Mouse (Mus musculus) thymus, adult 2 months (tissue): ENCODE measurements around the gene Pttg1ip. TPM values are rescaled to one million over a fixed set of nuclear protein-coding genes. Genes with fewer than 3 reads are reported as not detected.
A peak's percentile ranks its signal among the peaks of the same experiment; 100 is the strongest.

ENCODE experiments used
- DNase-seq: peaks from one replicate; pipeline ENCODE4 v3.0.0; 2021
- H3K27ac ChIP-seq: fragments of 200-500 bp; 2 replicates; pipeline ENCODE4 v1.5.1; 2012; ENCODE audit warnings: low read length, control low read depth; ENCODE audit not compliant: control insufficient read depth, insufficient read depth
- H3K27me3 ChIP-seq: fragments of 200-500 bp; 2 replicates; pipeline ENCODE4 v1.6.1; 2012; ENCODE audit warnings: mild to moderate bottlenecking, low read length, moderate library complexity, mixed read lengths; ENCODE audit not compliant: control insufficient read depth, insufficient read depth
- H3K36me3 ChIP-seq: fragments of 200-500 bp; 2 replicates; pipeline ENCODE4 v1.6.1; 2012; ENCODE audit warnings: mild to moderate bottlenecking, low read length, moderate library complexity; ENCODE audit not compliant: control insufficient read depth, insufficient read depth
- H3K4me1 ChIP-seq: fragments of 200-500 bp; replicated peaks from 2 replicates; pipeline ENCODE4 v1.6.1; 2012; ENCODE audit warnings: low read length; ENCODE audit not compliant: control insufficient read depth, insufficient read depth
- H3K4me3 ChIP-seq: fragments of 200-500 bp; 2 replicates; pipeline ENCODE4 v1.5.1; 2012; ENCODE audit warnings: mild to moderate bottlenecking, low read length, control low read depth, moderate library complexity; ENCODE audit not compliant: control insufficient read depth, insufficient read depth
- CTCF ChIP-seq: fragments of 200-500 bp; IDR thresholded peaks from 2 replicates; pipeline ENCODE4 v1.5.1; 2012; ENCODE audit warnings: mild to moderate bottlenecking, control low read depth, low read length, moderate library complexity, borderline replicate concordance; ENCODE audit not compliant: control insufficient read depth, poor library complexity, insufficient read depth; ENCODE audit errors: extremely low read depth
- POLR2A ChIP-seq: fragments of 200-500 bp; IDR thresholded peaks from 2 replicates; pipeline ENCODE4 v1.6.1; 2012; ENCODE audit warnings: mild to moderate bottlenecking, low read length, control low read depth, moderate library complexity; ENCODE audit not compliant: control insufficient read depth, poor library complexity, insufficient read depth; ENCODE audit errors: extremely low read depth
- WGBS: fragments of 180-500 bp; shearing (Covaris S2); methylation state at CpG from one replicate; pipeline ENCODE4 v1.1.7; 2018; 5-methylcytosine and 5-hydroxymethylcytosine counted together
- polyA plus RNA-seq: library from polyadenylated mRNA; depleted of rRNA; stranded (reverse); fragments of >200 nt; gene quantifications from 2 replicates; pipeline ENCODE4 v1.2.3, GENCODE M21; 2012

The Pttg1ip gene
- polyA plus RNA-seq, 1 experiment, result 129 TPM

DNA sequence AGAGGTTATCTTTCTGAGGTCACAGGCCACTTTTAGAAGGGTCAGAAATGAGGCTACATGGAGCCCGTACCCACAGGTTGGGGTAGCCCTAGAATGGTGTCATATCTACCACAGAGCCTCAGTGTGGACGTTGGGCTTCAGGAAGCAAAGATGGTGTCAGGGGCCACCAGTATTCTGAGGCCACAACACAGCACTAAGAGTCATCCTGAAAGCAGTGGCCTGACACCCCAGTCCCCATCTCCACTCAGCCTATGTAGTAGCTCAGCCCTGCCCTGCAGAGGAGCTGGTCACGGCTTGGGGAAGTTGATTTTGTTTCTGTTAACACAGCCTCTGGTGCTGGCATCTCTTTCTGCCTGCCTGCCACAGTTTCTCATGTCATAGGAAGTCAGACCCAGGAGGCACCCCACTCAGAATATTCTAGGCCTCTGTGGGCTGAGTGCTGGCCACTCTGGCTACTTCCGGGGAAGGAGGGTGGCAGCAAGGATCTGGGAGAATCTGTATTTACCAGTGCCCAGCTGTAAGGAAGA is 40.9 kb upstream of the Pttg1ip start:
- no peak for DNase-seq

DNA sequence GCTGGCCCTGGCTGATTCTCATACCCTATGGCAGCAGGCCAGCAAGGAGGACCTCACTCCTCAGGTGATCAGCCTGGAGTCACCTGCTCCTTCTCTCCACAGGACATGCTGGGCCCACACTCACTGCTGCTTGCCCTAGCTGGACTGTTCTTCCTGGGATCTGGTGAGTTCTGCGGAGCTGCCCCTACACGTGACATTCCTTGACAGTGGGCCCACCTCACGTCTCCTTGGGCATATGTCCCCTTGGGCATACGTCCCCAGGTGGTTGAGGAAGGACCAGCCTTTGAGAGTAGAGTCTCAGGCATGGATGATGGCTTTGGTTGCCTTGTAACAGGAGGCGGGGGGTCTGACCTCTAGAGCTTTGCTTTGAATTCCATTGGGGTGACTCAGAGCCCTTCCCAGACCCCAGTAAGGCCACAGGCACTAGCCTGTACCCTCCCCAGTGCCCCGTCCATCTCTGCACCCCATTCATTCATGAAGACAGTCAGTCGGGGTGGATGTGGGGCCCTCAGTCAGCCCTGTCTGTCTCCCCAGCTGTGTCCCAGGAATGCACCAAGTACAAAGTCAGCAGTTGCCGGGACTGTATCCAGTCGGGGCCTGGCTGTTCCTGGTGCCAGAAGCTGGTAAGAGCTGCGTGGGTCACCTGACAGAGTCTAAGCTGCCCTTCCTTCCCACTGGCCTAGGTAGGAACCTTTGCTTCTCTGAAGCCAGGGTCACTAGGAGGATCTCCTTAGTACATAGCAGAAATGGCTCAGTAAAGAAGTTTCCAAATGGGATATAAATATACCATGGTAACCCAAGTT is 39.5 kb upstream of the Pttg1ip start:
- no peak overlapping the region for H3K4me3 ChIP-seq
- WGBS, result 94% methylated on average over 10 of the region's 10 CpGs
- H3K27ac ChIP-seq, result no peak overlapping the region
- H3K36me3 ChIP-seq, result peaks cover 36% of the 10 kb centered on the region
- peaks cover 23% of the 10 kb centered on the region for H3K4me1 ChIP-seq
- H3K27me3 ChIP-seq, result no peaks in the 10 kb centered on the region
- DNase-seq, result no peak
- TF ChIP-seq POLR2A (no peak), CTCF (no peak)

More for the DNA sequence above, 40.9 kb upstream of the Pttg1ip start:
- Histone ChIP-seq H3K27me3 (no peaks in the 10 kb centered on the region), H3K27ac (no peak overlapping the region), H3K4me1 (peaks cover 33% of the 10 kb centered on the region), H3K36me3 (peaks cover 22% of the 10 kb centered on the region), H3K4me3 (no peak overlapping the region)
- TF ChIP-seq POLR2A (no peak), CTCF (no peak)
- 77% methylated on average over 4 of the region's 4 CpGs for WGBS

DNA sequence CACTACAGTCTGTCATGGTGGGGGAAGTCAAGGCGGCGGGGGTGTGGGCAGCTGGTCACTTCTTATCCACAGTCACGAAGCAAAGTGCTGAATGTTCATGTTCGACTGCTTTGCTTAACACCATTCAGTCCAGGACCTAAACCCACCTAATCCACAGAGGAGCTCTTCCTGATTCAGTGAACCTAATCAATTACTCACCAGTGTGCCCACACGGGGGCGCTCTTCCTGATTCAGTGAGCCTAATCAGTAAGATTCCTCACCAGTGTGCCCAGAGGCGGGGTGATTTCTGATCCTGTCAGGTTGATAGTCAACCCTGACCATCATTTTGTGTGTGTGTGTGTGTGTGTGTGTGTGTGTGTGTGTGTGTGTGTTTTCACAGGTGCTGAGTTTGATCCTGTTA is 38.3 kb upstream of the Pttg1ip start:
- H3K4me1 ChIP-seq, result peaks cover 12% of the 10 kb centered on the region
- no peak overlapping the region for H3K27ac ChIP-seq
- peak; percentile 32 for DNase-seq

DNA sequence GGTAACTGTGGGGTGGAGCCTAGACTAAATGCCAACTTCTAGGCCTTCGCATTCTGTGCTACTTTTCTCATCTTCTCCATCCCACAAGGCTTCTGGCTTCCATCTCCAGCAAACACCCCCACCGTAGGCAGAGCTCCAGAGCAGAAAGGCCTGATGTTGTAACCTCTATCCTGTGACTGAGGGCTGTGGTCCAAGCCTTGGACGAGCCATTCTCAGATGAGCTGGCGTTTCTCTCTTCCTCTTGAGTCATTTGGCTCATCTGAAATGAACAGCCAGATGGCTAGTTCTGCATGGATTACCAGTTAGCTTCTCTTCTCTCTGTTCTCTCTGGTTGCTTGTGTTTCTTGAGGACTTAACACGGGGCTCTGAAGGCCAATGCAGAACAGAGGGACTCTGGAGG is 36.6 kb upstream of the Pttg1ip start:
- TF ChIP-seq POLR2A (no peak), CTCF (no peak)
- Histone ChIP-seq H3K36me3 (peaks cover 62% of the 10 kb centered on the region), H3K27ac (no peak overlapping the region), H3K4me3 (no peak overlapping the region), H3K4me1 (peaks cover 3% of the 10 kb centered on the region), H3K27me3 (no peaks in the 10 kb centered on the region)
- no peak for DNase-seq
- WGBS, result 88% methylated on average over 5 of the region's 5 CpGs

More for the DNA sequence above, 38.3 kb upstream of the Pttg1ip start:
- no peaks in the 10 kb centered on the region for H3K27me3 ChIP-seq
- no peak overlapping the region for H3K4me3 ChIP-seq
- H3K36me3 ChIP-seq, result peaks cover 47% of the 10 kb centered on the region
- 82% methylated on average over 7 of the region's 7 CpGs for WGBS
- no peak for TF ChIP-seq POLR2A
- TF ChIP-seq CTCF, result peak; percentile 27; the same call in 1 of the 2 replicates

DNA sequence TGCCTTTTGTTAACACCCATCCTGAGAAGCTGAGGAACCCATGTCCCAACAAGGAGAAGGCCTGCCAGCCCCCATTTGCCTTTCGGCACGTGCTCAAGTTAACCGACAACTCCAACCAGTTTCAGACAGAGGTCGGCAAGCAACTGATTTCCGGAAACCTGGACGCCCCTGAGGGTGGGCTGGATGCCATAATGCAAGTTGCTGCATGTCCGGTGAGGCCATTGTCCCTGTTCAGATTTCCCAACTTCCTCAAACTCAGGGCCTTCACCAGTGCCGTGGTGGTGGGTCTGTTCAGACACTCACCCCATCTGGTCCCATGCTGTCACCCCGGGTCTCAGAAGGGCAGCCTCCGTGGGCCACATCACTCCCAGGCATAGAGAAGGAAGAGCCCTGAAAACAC is 32.9 kb upstream of the Pttg1ip start:
- no peak for DNase-seq
- peaks cover 83% of the 10 kb centered on the region for H3K36me3 ChIP-seq
- H3K27me3 ChIP-seq, result no peaks in the 10 kb centered on the region
- 89% methylated on average over 10 of the region's 10 CpGs for WGBS
- H3K4me1 ChIP-seq, result no peaks in the 10 kb centered on the region
- H3K27ac ChIP-seq, result no peak overlapping the region
- H3K4me3 ChIP-seq, result no peak overlapping the region
- TF ChIP-seq POLR2A (no peak), CTCF (no peak)

DNA sequence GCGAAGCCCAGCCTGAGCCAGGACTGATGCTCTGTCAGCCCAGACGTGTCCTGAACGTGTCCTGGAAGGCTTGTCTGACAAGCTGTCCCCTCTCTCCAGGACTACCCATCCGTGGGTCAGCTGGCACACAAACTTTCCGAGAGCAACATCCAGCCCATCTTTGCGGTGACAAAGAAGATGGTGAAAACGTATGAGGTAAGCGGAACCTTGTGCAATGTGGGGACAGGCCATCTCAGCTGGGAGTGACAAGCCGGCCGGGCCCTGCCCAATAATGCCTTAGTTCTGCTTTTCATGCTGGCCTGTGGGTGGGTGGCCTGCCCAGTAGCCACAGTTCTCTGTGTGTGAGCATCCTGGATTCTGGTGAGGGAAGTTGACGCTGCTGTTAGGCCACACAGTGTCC is 30.6 kb upstream of the Pttg1ip start:
- Histone ChIP-seq H3K27ac (no peak overlapping the region), H3K27me3 (no peaks in the 10 kb centered on the region), H3K4me3 (no peak overlapping the region), H3K4me1 (0 out of 2 replicates have a peak, but pooled peaks cover under 1% of the 10 kb centered on the region), H3K36me3 (peaks cover 69% of the 10 kb centered on the region)
- TF ChIP-seq POLR2A (no peak), CTCF (no peak)
- DNase-seq, result no peak
- 78% methylated on average over 11 of the region's 11 CpGs for WGBS

DNA sequence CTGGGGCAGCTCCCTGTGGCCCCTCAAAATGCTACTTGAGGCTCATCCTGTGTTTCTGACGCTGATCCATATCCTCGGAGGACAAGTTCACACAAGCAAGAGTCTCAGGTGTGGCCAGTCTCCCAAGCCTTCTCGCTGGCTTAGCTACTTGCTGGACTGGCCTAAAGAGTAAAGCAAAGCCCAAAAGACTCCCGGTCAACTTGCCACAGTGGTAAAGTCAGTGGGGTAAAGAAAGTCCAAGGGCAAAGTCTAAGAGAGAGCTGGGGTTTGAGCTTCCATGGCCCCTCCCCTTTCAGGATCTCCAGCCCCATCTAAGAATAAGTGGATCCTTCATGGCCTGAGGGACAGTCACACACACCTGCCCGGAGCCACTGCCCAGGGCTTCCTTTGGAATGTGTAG is 29.4 kb upstream of the Pttg1ip start:
- H3K4me3 ChIP-seq, result no peak overlapping the region
- no peak overlapping the region for H3K27ac ChIP-seq
- H3K36me3 ChIP-seq, result peaks cover 67% of the 10 kb centered on the region
- peaks cover 13% of the 10 kb centered on the region for H3K4me1 ChIP-seq
- TF ChIP-seq POLR2A (no peak), CTCF (no peak)
- WGBS, result 98% methylated on average over 5 of the region's 5 CpGs
- H3K27me3 ChIP-seq, result no peaks in the 10 kb centered on the region
- no peak for DNase-seq
